Mouse (Mus musculus) thymus, postnatal 10 days (tissue): ENCODE measurements around the gene Srrm4.

Source experiments
- DNase-seq, 2 experiments: peaks; one replicate each; pipeline ENCODE4 v3.0.0; 2021; ENCODE audit warnings: low spot score in 2 of 2

The Srrm4 gene

DNA sequence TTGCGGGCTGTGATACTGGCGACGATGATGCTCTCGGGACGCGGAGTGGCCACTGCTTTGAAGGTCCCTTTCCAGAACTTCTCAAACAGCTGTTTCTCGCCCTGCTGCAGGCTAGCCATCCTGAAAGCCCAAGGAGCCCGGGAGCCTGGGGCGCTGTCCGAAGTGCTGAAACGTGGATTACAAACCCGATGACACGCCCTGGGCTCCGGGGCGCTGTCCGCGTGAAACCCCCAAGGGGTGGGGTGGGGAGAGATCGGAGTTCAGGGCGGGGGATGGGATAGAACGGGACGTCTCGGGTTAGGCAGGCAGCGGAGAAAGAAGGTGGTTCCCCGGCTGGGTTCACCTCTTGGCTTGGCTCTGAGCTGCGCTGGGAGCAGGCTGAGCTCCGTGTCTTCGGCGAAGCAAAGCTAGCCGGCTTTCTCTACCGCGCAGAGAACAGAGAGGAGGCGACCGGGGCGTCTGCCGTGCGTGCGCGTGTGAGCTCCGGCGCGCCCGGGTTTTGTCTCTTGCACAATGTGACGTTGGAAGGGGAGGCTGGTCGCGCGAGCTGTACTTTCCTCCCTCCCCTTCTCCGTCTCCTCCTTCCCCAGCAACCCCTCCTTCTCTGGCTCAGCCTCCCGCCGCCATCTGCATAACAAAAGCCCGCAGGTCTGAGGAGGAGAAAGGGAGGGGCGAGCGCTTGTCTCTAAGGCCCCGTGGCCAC lies at the start of gene Srrm4:
Srrm4 (minus strand) TSS at position 472 of the 703 bp plus-strand sequence.
- peak in 1 of 2 experiments; percentile 8 for DNase-seq

DNA sequence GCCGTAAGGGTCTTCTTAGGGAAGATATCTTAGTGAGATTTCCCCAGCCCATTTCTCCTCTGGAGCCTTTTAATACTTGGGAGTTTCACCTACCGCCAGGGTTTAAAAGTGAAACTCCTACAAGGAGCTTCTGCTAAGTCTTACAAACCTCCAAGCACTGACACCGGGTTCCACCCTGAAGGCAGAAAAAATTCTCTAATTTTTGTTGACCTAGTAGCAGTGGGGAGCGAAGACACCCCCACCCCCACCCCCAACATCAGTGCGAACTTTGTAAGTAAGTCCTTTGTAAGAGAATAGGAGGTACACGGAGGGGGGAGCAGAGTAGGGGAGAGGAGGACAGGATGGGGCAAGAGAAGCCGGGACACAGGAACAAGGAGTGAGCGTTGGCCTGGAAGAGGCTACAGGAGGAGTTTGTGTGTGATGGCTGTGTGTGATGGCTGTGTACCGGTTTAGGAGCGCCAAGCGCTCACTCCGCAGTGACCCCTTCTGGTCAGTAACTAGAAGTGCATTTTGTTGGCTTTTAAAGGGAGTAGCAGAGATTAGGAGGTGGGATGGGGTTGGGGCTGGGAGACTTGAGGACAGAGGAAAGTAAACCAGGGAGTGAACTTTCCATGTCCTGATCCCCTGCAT lies 1.3 kb upstream of the Srrm4 start:
- no peak for DNase-seq

DNA sequence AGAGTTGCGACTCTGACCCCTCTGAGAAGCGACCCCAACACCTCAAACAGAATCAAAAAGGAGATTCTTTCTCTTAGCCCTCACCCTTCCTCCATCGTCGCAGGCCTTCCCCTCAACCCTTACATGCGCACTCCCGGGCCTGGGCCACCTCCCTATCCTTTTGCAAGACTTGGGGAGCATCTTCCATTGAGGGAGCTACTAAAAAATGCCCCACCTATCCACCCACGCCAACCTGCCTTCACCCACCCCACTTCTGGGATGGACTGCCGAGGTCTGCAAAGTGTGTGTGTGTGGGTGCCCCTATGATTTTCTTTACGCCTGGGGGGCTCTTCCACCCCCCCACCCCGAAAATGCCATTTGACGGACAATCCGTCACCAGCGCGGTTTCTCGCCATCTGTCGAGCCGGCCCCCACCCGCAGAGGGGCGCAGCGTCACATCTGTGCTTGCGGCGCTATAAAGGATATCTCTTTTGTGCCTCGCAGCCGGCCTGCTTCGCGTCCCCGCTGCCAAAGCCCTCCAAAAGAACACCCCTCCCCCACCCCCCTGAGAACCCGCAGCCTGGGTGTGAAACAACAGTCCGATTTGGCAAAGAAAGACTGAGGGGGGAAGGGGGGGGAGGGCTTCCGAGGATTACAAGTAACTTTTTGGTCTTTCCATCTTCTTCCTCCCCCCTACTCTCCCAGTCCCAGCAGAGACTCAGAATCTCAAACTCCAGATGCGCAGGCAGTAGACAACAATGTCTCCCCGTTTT lies 608 bp upstream of the Srrm4 start:
- DNase-seq = no peak

DNA sequence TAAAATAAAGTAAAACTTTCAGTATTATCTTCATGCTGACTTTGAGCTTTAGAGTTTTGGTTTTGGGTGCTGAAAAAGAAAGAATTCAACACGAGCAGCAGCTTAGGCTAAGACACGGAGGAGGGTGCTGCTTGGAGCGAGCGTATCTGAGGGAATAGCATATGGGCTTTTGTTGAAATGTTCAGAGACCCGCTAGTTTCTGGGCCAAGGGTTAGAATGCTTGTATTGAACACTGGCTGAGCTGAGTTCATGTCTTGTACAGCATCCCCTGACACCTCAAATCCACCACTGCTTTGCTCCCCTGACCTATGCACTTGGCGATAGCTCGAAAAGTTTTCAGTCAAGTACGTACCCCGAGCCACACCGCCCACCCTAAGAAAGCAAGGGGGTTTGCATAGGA lies 919 bp downstream of the Srrm4 start:
- no peak for DNase-seq

DNA sequence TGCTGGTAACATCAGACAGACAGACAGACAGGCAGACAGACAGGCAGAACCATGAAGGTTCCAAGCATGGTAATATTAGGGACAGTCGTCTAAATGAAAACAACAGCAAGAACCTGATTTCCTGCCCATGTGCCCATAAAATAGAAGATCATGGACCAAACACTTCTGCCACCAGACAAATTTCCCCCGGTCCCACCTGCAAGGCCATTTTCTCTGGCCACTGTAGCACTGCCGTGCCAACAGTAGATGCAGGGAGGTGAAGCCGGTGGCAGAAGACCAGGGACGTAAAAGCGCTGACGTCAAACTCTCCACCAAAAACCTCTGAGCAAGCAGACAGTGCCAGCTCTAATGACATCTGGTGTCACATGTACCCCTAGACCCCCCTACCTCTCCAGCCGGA lies 2.0 kb downstream of the Srrm4 start:
- DNase-seq = no peak

DNA sequence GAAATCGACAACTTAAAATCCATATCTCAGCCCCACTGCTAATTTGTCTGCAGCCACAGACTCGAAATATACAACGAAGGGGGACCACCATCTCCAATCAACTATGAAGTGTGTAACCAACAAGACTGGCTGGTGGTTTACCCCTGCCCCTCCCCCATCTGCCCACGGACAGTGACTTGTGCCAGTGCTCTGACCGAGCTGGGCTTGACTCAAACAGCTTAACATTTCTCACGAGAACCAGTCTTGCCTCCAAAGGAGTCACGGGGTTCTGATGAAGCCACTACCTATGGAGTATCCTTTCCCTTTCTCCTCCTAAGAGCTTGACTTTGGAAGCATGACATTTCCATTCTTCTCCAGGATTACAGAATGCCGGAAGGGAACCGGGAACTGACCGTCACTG lies 2.8 kb downstream of the Srrm4 start:
- no peak for DNase-seq

DNA sequence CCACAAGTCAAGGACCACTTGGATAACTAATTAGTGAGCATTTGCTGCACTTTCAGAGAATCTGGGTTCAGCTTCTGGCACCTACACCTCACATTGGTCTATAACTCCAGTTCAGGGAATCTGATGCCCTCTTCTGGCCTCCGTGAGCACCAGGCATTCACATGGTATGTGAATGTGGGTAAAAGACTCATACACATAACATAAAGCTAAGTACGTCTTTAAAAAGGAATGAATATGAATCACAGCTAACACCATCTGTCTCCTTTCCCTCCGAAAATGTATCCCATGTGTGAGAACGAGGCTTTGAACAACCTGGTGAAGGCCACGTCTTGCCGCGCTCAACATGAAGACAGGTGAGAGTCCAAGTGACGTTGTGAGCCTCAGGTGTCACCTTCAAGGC lies 12.1 kb downstream of the Srrm4 start:
- DNase-seq = no peak

DNA sequence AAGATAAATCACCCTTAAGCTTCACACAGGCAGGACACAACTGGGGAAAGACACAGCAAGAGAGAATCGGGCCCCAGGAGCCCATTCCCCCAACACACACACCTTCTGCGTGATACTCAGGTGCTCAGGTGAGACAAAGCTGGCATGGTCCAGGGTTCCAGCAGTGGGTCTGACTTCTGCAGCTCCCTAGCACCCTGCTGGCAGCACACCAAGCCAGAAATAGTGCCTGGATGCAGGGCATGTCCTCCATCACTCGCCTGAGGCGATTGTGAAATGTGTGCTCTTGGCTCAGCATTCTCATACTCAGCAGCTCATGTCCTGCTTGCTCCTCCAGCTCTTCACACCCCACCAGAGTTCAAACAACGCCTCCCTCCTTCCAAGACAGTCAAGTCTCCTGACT lies 14.5 kb downstream of the Srrm4 start:
- no peak for DNase-seq

DNA sequence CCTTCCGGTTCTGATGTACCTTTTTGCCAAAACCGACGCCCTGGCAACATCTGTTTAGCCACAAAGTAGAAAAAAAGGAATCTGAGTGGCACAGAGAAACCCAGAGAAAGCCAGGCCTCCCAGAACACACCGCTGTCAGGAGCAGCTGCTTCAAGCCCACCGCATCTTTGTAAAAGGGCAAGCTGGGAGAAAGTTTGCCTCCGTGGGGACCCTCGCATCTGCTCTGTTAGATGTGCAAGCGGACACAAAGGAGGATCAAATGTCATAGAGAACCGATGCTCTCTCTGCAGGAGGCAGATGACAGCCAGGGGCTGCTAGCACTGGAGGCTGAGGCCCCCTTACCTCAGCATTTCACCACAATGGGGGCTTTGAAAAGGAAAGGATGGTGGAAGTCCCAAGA lies 18.3 kb downstream of the Srrm4 start:
- DNase-seq = no peak

DNA sequence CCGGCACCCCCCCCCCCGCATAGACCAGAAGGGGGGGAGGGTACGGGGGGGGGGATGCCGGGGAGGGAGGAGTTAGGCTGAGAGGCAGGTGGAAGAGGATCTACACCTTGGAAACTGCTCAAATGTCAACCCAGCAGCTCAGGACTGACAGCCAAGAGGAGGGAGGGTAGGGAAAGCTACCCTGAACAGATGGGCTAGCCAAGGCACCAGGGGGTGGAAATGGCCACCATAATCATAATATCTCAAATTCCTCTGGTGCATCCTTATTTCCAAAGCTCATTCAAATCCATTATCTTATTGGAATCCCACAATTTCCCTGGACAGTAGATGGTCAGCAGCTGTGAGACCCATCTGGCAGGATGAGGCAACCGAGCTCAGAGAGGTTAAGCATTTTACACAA lies 19.7 kb downstream of the Srrm4 start:
- DNase-seq = no peak

DNA sequence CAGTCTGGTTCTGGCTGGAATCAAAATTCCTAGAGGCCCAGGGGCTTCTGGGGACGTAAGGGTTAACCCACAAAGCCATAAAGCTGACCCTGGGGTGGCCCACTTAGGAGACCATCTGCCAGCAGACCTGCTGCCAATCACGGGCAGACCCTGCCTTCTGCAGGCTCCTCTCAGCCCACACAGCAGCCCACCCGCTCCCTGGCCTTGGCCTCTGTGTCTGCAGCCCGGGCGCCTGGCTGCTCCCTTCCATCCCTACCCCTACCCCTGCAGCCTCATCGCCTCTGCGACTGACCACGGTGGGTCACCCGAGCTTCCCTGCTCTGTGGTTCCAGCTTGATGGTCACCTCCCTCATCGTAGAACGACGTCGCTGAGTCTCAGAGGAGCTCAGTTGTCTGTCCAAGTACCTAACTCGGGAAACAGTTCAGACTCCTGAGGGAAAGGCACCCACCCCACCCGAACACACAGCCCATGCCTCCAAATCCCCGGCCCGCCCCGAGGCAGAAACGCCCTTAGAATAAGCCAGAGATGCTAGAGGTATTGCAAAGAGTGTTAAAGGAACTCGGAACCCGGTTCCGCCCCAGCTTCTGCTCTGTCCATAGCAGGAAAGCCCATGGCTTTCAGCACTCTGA lies 20.3 kb downstream of the Srrm4 start:
- no peak for DNase-seq

DNA sequence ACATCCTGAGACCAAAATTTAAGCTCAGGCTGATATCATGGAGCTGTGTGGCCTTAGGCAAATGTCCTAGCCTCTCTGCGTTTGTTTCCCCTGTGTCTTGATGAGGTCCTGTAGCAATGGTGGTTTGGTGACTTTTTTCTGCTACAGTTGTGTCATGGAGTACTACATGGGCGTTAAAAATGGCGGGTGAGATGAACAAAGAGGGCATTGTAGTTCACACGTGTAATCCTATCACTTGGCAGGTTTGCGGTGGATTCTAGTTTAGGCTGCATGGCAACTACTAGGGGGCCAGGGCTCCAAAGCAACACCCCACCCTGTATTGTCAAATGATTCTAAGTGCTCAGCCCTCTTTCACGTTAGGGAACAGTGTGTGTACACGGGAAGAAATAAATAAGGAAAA lies 21.1 kb downstream of the Srrm4 start:
- DNase-seq = no peak

DNA sequence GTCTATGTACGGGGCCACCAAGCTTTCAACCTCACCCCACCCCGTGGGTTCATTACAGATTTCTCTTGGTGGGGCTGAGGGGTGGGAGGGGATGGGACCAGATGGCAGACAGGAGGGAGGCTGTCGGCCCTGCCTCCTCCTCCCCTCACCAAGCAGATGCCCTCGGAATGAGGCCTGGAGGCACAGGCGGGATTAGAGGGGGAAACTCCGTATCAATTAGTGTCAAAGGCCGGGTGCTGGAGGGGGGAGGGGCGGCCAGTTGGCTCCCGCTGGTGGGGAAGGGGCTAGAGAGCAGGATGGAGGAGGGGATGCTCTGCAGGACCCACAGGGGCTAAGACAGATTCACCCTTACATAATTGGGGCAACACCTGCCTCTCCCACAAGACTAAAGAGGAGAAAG lies 22.0 kb downstream of the Srrm4 start:
- DNase-seq = no peak

DNA sequence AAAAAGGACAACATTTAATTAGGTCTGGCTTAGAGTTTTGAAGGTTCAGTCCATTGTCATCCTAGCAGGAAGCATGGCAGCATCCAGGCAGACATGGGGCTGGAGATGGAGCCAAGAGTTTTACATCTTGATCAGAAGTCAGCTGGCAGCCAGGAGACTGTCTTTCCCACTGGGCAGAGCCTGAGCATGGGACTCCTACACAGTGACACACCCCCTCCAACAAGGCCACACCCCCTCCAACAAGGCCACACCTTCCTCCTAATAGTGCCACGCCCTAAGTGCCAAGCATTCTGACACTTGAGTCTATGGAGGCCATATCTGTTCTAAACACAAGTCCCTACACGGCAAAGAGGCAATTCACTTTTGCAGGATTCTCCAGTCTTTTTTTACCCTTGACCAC lies 23.6 kb downstream of the Srrm4 start:
- DNase-seq = no peak

DNA sequence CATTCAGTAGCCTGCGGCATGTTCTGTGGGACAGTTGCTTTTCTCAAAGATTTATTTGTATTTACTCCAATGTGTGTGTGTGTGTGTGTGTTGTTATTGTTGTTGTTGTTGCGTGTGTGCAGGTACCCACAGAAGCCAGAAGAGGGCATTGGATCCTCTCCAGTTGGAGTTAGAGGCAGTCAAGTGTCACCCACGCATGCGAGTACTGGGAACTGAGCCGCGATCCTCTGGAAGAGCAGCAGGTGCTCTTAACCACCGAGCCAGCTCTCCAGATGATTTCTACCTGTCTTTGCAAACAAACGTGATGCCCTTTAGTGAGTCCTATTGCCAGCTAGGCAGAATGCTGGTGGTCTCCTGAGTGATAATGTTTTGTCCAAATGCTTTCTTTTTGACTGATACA lies 24.3 kb downstream of the Srrm4 start:
- DNase-seq = no peak

DNA sequence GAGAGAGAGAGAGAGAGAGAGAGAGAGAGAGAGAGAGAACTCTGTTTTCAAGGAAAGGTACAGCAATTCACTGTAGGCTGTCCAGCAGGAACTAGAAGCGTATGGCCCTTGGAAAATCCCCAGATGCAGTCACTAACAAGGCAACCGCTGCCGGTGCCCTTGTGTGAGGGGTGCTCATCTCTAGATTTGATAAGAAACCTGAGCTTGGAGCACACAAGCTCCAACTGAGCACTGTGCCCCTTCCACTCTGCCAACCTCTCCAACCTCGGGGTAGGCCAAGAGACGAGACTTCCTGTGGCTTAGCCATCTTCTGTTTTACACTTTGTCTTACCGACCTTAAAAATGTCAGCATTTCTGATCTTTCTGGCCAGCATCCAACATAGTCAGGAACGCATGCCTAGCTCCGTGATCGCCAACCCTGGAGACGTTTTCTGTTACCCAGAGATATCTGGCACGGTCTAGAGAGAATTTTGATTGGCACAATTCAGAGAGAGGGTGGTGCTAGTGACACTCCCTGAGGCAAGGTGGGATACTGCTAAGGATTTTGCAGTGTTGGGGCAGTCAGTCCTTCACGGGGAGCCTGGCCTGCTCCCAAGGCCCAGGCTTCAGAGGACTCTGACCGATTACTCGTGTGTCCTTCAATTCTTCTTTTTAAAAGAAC lies 25.1 kb downstream of the Srrm4 start:
- no peak for DNase-seq

DNA sequence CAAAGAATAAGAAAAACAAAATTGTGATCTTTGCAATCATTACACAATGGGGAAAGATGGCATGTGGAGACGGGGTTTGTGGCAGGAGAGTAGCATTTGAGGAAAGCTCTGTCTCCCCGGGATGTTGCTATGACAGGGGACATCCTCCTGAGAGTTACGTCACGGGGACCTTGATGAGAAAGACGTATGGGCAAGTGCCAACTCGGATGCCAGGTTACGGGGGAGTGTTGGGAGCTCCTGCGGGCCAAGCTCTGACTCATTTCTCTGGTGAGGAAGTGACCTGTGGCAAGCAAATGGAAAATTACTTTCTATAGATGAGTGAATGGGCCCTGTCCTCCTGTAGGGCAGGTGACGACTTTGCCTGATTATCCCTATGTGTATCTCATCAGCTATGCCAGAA lies 26.0 kb downstream of the Srrm4 start:
- DNase-seq = no peak

DNA sequence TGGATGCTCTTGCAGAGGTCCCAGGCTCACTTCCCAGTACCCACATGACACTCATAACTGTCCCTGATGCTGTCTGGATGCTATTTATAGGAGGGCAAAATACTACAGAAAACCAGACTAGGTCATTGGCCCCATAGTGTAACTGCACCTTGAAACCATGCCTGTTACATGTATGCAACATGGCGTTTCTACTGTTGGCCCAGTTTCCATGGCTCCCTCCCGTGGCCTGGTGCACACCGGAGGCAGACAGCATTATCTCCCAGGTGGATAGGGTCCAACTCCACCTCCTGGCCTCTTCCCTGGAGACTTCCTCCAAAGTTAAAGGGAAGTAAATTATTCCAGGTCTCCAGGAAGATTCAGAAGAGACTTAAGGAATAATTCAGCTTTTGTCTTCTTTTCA lies 27.2 kb downstream of the Srrm4 start:
- DNase-seq = no peak

DNA sequence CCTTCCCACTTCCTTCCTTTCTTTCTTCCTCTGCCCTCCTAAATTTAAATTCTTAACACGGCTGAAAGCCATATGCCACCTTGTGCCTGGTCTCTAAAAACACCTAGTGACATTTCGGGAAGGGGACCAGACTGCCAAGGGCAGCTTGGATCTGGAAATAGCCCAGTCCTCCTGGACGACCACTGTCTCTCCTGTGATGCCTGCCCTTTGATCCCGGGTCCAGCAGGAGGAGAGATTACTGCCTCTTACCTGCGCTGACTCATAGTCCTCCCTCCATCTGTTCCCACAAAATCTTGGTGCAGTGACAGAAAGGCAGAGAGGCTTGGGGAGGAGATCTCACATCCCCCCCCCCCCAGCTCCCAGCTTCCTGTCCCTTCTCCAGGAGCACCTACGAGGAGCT lies 27.9 kb downstream of the Srrm4 start:
- no peak for DNase-seq

DNA sequence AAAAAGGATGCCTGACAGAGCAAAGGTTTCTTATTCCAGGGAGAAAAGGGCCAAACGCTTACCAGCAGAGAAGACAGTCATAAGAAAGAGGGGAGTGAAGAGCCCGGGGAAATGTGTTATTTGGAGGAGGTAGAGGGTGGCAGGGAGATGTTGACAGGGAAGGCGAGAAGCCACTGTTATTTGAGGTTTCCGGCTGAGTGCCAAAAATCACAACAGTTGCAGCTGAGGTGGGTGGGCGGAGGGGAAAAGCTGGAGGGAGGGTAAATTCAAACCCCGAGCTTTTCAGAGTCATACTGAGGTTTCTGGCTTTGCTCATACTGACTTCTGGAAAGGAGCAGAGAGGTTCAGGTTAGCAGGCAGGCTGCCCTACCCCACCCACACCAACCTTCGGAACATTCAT lies 32.5 kb downstream of the Srrm4 start:
- no peak for DNase-seq

DNA sequence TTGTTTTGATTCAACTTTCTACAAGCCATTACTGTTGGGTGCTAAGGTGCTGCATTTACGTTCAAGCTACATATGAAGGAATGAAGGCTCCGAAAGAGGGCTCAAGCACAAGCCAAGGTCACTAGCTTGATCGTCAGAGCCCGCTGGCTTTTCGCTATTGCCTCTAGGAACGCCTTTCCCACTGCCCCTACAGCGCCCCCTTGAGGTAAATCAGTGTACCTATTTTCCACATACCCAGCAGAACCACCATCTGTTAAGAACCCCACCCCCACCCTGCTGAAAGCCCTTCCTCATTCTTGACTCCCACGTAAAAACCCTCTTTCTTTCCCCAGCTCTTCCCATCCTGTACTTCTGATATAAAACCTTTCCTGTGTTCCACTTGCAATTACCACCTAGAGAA lies 35.0 kb downstream of the Srrm4 start:
- no peak for DNase-seq

DNA sequence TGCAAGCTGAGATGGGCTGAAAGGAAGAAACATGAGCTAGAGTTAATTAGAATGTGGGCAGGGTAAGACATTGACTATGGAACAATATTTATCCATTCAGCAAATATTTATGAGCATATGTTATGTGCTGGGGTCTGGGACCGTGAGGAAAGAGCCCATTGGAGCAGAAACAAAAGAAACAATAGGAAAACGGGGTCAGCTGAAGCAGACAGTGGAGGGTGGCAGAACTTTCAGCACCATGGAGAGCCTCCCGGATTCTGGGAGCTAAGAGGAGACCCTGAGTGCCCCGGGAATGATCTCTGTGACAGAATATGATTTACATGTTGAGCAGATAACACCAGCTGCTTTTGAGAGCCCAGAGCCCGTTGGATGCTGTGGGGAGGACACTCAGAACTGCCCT lies 37.7 kb downstream of the Srrm4 start:
- no peak for DNase-seq
